Mouse (Mus musculus) kidney, postnatal 25 days (tissue): ENCODE results near the gene Itpa.
"Not testable (repeated sequence)": the region's sequence is repeated elsewhere in the genome, so short reads cannot be mapped to it uniquely, and the experiment has no call there.

ENCODE experiments used
- DNase-seq, 2 experiments: peaks; one replicate each; pipeline ENCODE4 v3.0.0; 2021; ENCODE audit warnings: mixed read lengths in 2 of 2

The Itpa gene

GRCm38 (mm10) chr2:130667559-130667958 lies at the start of gene Itpa:
Gene Itpa, plus strand, starts transcription at chr2:130667610.
- DNase-seq = peak; percentile 87 to 95

GRCm38 (mm10) chr2:130618972-130619371 lies 48.4 kb upstream of the Itpa start:
- DNase-seq = peak; percentile 55 to 81

- peak in 1 of 2 experiments; percentile 34 for DNase-seq
Measured at GRCm38 (mm10) chr2:130628424-130628823, 39.0 kb upstream of the Itpa start.

- DNase-seq = no peak
Measured at GRCm38 (mm10) chr2:130629080-130629838, 38.2 kb upstream of the Itpa start.

DNA sequence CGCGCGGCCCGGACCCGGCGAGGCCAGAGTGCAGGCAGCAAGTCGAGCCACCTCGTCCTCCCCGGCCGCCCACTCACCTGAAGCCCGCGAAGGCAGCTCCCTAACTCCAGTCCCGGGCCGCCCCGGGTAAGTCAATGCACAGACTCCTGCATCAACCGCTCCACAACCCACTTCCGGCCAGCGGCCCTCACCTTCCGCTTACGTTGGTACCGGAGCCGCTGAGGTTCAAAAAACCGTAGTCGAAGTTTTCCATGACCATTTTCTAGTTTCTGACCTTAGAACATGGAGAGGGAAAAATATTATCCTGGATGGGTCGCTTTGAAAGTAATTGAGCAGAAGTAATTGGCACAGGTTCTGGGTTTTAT lies 37.6 kb upstream of the Itpa start, which contains the start of the genes Fastkd5 and Ubox5:
Gene Fastkd5 (minus strand): TSS at position 189 of the 365 bp plus-strand sequence.
Gene Ubox5 (minus strand): TSS at position 200 of the 365 bp plus-strand sequence.
- DNase-seq = peak; percentile 94 to 97

DNA sequence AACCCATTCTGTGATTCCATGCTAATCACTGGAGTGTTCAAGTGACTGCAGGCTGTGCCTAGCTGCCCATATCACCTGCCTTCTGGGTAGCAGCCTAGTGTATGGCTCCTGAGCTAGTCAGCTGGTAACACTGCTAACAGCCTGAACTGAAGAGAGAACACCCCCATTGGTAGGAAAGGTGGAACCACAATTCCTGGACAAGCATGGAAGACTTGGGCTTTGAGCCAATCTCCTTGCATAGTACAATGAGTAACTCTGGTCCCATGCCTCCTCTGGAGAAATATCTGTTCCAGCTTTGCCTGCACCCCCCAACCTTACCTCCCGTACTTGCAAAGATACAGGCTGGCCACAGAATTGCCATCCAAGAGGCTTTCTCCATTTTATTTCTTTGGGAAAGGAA lies 35.0 kb upstream of the Itpa start:
- peak; percentile 70 to 81 for DNase-seq

DNA sequence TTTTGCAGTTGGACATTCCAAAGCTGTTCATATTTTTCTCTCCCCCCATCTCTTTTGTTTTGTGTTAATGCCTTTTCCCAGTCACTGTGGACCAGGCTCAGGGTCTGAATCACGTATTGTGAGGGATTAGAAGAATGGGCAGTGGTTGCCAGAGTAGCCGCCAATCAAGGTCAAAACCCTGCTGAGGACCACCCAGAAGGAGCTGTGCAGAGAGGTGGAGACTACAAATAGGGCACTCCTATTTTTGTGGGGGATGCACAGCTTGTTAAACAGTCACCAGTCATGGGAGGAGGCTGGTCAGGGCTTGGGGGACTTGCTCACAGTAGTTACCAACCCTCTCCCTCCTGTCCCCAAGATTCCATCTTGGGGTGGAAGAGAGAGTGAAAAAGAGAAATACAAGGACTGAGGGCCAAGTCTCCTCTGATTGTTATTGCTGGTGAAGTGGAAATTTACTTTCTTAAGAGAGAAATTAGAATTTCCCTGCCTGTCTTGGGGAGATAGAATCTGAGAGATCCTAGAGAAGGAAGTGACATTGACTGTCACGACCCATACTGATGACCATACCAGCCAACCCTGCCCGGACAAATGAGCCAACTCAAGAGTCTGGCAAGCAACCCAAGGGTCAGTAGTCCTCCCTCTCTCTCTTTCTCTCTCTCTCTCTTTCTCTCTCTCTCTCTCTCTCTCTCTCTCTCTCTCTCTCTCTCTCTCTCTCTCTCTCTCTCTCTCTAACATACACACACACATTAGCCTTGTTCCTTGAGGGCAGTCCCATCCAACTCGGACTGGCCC lies 34.3 kb upstream of the Itpa start:
- peak in 1 of 2 experiments; percentile 64 for DNase-seq

- peak in 1 of 2 experiments; percentile 48 for DNase-seq
Measured at GRCm38 (mm10) chr2:130634006-130634738, 33.2 kb upstream of the Itpa start.

- peak in 1 of 2 experiments; percentile 46 for DNase-seq
Measured at GRCm38 (mm10) chr2:130634739-130635411, 32.5 kb upstream of the Itpa start.

- DNase-seq = peak in 1 of 2 experiments; percentile 52
Measured at GRCm38 (mm10) chr2:130635847-130636246, 31.6 kb upstream of the Itpa start.

DNA sequence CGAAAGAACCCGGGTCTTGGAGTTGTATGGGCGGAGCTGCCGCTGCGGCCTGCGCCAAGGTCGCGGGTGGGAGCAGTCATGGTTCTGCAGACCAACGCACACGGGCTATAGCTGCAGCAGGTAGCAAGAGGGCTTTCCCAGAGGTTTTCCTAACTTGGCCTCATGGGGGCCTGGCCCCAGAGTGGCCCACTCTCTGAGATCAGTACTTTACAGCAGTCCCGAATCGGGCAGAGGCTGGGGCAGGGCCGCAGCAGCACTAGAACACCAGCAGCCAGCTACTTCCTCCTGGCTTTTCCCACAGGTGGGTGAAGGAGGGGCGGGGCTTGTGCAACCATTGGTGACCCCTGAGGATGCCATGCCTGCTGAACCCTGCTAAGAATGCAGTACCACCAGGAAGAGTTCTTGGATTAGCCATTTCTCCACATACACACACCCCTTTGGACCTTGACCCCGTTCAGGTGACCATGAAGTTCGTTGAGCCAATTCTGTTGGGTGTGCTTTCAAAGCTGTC lies 29.3 kb upstream of the Itpa start:
- DNase-seq = peak; percentile 93 to 97

DNA sequence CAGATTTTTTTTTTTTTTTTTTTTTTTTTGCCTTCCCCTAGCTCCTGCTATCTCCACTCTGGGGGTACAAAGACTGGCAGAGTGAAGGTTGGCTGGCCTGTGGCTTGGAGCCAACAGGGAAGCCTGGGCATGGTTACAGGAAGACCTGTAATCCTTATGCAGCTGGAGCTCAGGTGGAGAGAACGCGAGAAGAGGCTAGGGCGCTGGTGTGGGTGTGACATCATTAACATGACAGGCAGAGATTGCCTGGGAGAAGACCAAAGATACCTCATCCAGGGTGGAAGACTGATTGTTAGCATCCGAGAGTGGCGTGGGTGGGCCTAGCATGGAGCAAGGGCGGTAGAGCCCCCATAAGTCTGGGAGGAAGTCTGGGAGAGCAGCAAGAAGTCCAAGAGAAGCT lies 28.1 kb upstream of the Itpa start:
- DNase-seq = peak; percentile 59 to 80

DNA sequence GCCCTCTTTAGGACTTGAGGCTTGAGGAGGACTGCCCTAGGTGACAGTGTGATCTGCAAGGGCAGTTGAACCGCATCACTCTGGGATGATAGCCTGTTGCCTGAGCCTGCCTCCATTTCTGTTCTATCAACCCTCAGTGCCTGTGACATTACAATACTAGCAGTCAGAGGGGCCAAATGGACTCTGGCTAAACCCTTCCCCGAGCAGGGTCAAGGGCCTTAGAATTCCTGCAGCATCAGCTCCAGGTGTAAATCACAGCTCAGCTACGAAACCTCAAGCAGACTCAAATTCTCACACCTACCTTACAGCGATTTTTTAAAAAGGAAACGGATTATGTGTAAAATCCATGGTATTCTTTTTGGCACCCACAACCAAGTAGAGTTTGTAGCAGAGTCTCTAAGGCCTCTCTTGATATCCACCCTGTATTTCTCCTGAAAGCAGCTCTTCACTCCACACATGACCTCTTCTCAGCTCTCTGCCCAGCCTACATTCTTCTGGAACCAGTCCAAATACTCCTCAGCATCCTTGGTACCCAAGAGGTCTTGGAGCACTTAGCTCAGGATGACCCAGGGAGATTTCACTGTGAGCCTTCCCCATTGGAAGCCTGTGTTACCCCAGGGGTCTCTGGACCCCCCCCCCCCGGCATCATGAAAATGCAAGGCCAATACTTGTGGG lies 25.9 kb upstream of the Itpa start:
- peak; percentile 33 to 72 for DNase-seq

DNA sequence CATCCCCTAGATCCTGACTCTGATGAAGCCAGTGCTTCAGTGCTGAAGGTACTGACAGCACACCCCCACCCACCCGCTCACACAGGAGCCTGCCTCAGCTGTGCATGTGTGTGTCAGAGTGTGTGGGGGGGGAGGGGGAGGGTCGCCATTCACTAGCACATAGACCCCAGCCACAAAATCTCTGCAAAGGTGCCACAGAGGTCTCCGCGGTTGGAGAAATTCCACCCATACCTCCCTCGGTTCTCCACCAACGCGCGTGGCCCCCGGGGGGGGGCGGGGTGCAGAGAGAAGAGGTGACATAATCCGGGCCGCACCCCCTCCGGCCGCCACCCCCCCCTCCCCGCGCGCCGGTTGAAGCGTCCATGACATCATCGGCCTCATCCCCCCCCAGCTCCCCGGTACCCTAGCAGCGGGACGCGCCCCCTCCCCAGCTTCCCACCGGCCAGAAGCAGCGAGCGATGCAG lies 25.2 kb upstream of the Itpa start:
- peak in 1 of 2 experiments; percentile 59 for DNase-seq

GRCm38 (mm10) chr2:130642684-130643369 lies 24.6 kb upstream of the Itpa start, which contains the start of gene Lzts3:
Gene Lzts3, minus strand, starts transcription at chr2:130642803.
- peak; percentile 93 to 97 for DNase-seq

DNA sequence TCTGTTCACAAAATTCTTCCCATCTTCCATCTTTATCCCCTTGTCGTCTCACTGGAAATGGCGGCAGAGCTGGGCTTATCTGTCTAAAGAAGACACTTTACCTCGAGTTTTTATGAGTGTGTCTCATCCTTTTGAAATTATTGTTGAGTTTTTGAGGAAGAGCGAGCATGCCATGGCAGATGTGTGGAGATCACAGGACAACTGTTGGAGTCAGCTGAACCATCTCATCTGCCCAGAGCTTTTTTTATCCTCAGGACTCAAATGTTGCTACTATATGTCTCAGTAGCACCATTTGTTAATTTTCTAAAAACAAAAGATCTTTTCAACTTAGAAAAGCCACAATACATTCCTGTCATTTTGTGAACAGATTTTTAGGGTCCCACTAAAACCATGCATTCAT lies 22.2 kb upstream of the Itpa start:
- no peak for DNase-seq

GRCm38 (mm10) chr2:130649028-130649427 lies 18.4 kb upstream of the Itpa start:
- DNase-seq = not testable (repeated sequence)

- no peak for DNase-seq
Measured at GRCm38 (mm10) chr2:130653303-130653702, 14.1 kb upstream of the Itpa start.

DNA sequence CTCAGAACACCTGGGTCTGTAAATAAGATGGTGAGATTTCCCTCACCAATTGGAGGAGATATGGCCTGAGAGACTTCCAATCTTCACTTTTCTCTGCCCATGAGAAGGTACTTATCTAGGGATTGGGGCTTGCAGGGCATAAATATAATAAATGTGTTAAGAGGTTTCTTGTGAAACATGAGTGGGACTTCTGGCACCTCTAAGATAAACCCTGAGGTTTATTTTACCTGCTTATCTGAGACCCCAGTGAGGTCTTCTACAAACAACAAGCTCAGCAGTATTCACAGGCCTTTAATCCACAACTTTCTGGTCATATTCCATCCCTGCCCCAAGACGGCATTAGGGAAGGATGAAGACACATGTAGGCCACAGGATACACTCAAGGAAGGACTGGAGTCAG lies 13.7 kb upstream of the Itpa start:
- DNase-seq = no peak

DNA sequence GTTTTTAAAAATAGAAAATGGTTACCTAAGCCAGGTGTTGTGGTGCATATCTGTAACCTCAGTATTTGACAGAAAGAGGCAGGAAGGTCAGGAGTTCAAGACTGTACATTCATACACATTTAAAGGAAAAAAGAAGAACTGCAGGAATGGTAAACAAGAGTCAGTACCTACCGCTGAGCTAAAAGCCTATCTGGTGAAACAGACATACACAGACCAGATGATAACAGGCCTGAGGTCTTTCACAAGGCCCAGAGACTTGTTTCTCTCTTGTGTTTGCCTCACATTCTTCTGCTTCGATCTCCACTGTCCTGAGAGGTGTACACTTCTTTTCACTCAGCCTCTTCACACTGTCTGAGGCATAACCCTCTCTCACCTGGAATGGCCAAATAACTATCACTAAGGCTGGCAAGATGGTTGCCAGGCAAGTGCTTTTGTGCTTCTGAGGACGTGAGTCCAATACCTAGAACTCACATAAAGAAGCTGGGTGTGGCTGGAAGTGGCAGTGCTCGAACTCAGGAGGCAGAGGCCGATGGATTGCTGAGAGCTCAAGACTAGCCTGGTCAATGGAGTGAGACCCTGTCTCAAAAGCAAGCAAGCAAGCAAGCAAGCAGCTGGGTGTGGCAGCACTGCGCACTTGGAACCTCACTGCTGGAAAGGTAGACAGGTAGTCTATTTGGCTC lies 11.6 kb upstream of the Itpa start:
- DNase-seq = no peak
